Mouse (Mus musculus): ENCODE results near the gene Insyn1. TPM values are rescaled to one million over a fixed set of nuclear protein-coding genes. Genes with fewer than 3 reads are reported as not detected.

The Insyn1 gene
- total RNA-seq, 2 experiments from 2014 or later, result not detected

DNA sequence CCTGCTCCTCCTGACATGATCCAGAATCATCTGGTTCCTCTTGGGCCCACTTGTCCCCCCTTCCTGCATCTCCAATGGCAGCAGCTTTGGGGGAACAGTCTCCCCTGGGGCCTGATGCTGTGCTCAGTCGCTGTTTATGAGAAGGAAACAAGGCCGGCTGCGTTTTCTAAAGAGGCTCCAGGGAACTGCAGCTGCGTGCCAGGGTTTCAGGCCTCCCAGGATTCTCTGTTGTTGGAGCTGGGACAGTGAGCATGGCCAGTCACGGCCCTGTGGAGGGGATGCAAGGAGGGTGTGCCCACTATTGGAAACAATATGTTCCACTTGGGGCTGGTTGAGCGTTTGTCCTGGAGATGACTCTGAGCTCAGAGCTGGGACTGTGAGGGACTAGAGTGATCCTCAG lies 17.9 kb upstream of the Insyn1 start:
- ATAC-seq (replicated peaks; ENCODE audit: low FRiP score, low TSS enrichment, poor library complexity, severe bottlenecking), result no peak

- ATAC-seq (replicated peaks; ENCODE audit: low FRiP score, low TSS enrichment, poor library complexity, severe bottlenecking), result no peak
These were observed 15.1 kb upstream of the Insyn1 start for GRCm38 (mm10) chr9:58473211-58473815.

DNA sequence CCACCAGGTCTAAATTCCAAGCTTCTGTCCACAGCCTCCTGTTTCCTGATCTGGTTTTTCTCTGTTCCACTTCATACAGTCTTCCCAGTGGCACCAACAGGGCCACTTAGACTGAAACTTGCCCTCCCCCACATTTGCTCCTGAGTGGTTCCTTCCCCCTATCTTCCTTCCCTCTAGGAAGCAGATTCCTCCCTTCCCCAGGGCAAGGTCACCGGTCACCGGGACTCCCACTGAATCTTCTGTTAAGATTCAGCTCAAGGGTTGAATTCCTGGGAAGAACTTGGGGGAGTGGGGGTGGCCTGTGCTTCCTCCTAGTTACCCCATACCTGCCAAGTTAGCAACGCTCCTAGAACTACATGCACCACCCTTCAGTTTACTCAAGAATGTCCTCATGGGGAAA lies 1.3 kb upstream of the Insyn1 start:
- no peak for ATAC-seq (replicated peaks; ENCODE audit: low FRiP score, low TSS enrichment, poor library complexity, severe bottlenecking)

GRCm38 (mm10) chr9:58489133-58489864 lies 896 bp downstream of the Insyn1 start:
- ATAC-seq (replicated peaks; ENCODE audit: low FRiP score, low TSS enrichment, poor library complexity, severe bottlenecking), result no peak

DNA sequence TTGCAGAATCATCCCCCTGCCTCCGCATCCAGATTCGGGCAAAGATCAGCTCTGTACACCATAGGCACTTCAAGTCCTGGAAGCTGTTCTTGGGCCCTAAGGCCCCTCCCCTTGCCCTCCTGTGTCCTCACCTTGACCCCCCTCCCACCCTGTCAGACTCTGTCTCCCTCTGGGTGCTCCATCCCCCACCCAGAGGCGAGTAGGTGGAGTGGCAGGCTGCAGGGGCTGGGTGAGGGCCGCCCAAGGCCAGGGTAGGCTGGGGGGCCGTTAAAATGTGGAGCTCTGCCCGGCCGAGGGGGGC lies 1.4 kb downstream of the Insyn1 start:
- ATAC-seq (replicated peaks; ENCODE audit: low FRiP score, low TSS enrichment, poor library complexity, severe bottlenecking), result no peak

GRCm38 (mm10) chr9:58490391-58490790 lies 2.0 kb downstream of the Insyn1 start:
- no peak for ATAC-seq (replicated peaks; ENCODE audit: low FRiP score, low TSS enrichment, poor library complexity, severe bottlenecking)

- ATAC-seq (replicated peaks; ENCODE audit: low FRiP score, low TSS enrichment, poor library complexity, severe bottlenecking), result no peak
These were observed 6.6 kb downstream of the Insyn1 start for GRCm38 (mm10) chr9:58495035-58495434.

DNA sequence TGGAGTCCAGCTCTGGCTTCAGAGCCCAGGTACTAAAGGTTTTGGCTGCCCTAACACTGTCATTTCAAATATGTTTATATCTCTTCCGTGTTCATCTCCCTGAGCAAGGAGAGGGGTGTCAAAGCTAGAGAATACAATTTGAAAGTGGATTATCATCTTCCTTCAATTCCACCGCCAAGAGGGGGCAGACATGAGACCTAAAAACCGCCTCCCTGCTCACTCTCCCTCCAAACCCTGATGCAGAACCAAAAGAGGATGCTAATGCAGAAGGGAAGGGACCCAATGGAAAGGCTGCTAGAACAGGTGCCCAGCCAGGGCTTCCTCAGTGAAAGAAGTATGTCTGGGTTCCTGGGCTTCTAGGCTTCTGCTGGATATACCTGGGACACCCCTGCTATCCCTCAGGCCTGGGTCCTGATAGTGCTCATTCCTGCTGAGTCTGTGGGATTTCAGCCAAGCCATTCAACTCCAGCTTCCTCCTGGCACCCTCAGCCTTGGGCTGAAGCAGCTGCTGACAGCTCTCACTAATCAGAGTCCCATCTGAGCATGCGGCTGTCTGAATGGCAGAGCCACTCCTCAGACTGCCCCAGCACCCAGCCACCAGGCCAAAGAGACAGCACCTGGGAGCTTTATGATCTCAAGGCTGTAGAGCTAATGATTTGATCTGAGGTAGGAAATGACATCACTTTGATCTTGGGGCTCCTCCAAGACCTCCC lies 8.2 kb downstream of the Insyn1 start:
- ATAC-seq (replicated peaks; ENCODE audit: low FRiP score, low TSS enrichment, poor library complexity, severe bottlenecking), result no peak

- no peak for ATAC-seq (replicated peaks; ENCODE audit: low FRiP score, low TSS enrichment, poor library complexity, severe bottlenecking)
These were observed 9.5 kb downstream of the Insyn1 start for GRCm38 (mm10) chr9:58497942-58498341.

- ATAC-seq (replicated peaks; ENCODE audit: low FRiP score, low TSS enrichment, poor library complexity, severe bottlenecking), result no peak
These were observed 12.5 kb downstream of the Insyn1 start for GRCm38 (mm10) chr9:58500946-58501345.

DNA sequence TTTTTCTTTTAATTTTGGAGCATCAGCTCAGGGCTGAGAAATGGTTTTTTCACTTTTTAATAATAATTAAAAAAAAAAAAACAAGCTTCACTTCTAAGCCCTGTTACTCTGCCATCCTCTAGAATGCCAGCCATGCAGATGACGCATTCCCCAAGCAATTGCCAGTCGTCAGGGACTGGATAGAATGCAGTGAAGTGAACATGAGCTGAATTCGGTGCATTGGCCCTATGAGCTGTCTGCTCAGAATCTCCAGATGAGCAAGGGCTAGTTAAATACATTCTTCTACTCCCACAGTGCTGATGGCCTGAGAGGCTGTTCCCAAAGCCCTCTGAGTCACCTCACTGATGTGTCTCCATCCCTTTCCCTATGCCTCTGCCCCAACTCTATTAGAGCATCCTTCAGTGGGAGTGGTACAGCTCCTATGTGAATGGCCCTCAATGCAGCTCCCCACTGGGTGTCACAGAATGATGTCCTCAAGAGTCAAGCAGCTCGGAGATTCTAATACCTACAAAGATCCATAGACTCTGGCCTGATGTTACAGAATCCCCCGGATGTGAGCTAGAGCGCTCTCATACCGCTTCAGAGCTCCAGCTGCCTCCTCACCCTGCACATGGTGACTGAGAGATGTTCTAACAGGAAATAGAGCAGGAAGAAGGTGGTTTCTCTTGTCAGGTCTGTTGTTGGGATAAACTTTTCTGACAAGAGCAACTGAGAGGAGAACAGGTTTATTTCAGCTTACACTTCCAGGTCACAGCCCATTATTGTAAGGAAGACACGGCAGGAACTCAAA lies 19.0 kb downstream of the Insyn1 start:
- no peak for ATAC-seq (replicated peaks; ENCODE audit: low FRiP score, low TSS enrichment, poor library complexity, severe bottlenecking)

GRCm38 (mm10) chr9:58510452-58510851 lies 22.0 kb downstream of the Insyn1 start:
- no peak for ATAC-seq (replicated peaks; ENCODE audit: low FRiP score, low TSS enrichment, poor library complexity, severe bottlenecking)

GRCm38 (mm10) chr9:58513749-58514148 lies 25.3 kb downstream of the Insyn1 start:
- ATAC-seq (replicated peaks; ENCODE audit: low FRiP score, low TSS enrichment, poor library complexity, severe bottlenecking), result no peak

GRCm38 (mm10) chr9:58516480-58516879 lies 28.1 kb downstream of the Insyn1 start:
- no peak for ATAC-seq (replicated peaks; ENCODE audit: low FRiP score, low TSS enrichment, poor library complexity, severe bottlenecking)

GRCm38 (mm10) chr9:58517866-58518750 lies 29.7 kb downstream of the Insyn1 start:
- ATAC-seq (replicated peaks; ENCODE audit: low FRiP score, low TSS enrichment, poor library complexity, severe bottlenecking), result no peak

GRCm38 (mm10) chr9:58519953-58520352 lies 31.6 kb downstream of the Insyn1 start:
- no peak for ATAC-seq (replicated peaks; ENCODE audit: low FRiP score, low TSS enrichment, poor library complexity, severe bottlenecking)

DNA sequence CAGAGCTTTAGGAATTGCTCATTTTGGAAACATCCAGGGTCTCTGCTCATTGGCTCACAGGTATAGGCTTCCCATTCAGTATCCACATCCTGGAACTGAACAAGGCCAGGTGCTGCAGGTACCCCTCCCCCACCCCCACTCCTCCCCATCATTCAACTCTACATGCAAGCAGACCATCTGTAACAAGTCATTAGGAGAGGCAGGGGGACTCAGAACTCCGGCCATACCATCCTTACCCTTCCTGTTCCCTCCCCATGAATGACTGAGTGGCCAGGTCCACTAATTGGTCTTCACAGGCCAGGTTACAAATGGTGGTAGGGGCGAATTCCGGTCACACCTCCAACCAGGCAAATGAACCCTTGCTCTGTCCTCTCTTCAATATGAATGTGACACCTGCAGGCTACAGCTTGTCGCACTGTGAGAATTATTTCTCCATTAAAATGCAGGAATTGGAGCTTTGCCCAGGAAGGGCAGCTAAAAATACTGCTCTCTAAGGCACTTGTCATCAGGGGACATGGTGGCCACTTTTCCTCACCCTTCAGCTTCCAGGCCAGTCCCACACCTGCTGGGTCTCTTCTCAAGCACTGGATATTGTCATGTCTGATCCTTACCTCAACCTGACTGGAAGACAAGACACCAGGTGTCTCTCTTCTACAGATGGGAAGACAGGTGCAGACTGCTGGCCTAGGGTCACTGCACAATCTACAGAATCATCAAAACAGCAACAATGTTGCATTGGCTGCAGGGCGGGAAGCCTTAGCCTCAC lies 32.6 kb downstream of the Insyn1 start:
- no peak for ATAC-seq (replicated peaks; ENCODE audit: low FRiP score, low TSS enrichment, poor library complexity, severe bottlenecking)

GRCm38 (mm10) chr9:58521883-58522423 lies 33.5 kb downstream of the Insyn1 start:
- no peak for ATAC-seq (replicated peaks; ENCODE audit: low FRiP score, low TSS enrichment, poor library complexity, severe bottlenecking)

Data from megakaryocyte-erythroid progenitor cell, adult 5-6 weeks (primary cell).